Mouse (Mus musculus) central nervous system, embryonic 18 days (tissue): ENCODE data around the gene 1700001J03Rik. TPM values are rescaled to one million over a fixed set of nuclear protein-coding genes. Genes with fewer than 3 reads are reported as not detected.

Source experiments
- polyA plus RNA-seq: library from polyadenylated mRNA; depleted of rRNA; stranded (reverse); fragments of >200 nt; gene quantifications from 2 replicates; pipeline ENCODE4 v1.2.3, GENCODE M21; 2012; rRNA removed

The 1700001J03Rik gene
- 0.51 and 0.78 TPM in 2 replicates for polyA plus RNA-seq

GRCm38 (mm10) chr5:146185204-146185603 is at the start of gene 1700001J03Rik:
TSS of gene 1700001J03Rik (minus strand) at chr5:146185304.

DNA sequence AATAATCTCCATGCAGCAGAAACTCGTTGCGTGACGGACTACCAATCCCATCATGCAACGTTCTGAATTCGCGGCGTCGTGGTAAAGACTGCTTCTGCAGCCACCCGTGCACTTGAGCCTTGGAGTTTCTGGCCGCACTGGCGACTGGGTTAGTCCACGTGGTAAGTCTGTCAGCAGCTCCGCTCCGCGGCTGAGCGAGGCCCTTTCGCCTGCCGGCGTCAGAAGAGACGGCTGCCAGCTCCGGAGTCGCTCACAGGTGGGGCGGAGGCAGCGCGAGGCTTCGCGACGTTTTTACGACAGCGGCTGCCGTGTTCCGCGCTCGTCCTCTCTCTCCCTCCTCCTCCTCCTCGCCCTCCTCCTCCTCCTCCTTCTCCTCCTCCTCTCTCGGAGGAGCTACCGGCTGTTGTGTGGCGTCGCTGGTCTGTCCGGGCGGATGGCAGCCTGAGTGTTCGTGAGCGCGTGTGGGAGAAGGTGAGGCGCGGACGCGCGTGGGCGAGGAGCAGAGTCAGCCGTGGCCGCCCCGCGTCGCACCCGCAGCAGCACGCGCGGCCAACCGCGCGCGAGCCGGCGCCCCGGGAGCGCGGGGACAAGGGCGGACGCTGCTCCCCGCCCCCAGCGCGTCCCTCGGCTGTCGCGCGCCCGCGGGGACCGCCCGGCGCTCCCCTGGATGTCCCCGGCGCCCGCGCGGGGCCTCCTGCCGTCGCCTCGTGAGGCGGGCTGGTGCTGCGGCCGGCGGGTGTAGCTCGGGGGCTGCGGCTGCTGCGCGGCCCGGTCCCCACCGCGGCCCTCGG is 46.0 kb upstream of the 1700001J03Rik start, which contains the start of gene Cdk8:
Cdk8 (plus strand) TSS at position 367 of the 791 bp plus-strand sequence.

DNA sequence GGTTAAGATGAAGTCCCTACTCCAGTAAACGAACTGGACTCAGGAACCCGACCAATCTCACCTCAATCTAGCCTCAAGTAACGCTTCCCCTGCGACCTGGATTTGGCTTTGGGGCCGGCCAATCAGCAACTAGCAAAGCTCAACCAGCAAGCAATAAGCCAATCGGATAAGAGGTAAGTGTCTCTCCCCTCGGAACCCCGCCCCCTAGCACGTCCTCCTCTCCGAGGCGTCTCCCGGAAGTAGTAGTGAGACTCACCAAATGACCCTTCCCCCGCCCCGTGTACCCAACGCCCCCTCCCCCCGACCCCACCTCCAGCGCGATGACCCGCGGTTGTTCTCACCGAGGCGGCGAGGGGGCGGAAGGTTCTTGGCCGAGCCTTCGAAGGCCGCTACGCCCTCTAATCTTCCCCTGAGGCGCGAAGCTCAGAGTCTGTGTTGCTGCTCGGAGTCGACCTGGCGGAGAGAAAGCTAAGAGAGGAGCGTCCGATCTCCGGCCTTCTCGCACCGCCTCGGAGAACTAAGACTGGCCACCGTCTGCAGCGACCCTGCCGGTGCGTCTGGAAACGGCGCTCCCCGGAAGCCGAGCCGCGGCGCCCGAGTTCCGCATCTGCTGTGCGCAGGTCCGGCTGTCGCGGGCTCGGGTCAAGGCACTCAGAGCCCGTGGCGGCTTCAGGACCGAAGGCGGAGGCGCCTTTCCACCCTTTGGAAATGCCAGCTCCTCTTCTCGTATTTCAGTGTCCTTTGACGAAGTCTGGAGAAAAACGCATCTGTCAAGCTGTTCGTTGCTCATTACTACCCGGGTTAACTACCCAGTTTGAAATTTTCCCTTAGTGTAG is 36.0 kb upstream of the 1700001J03Rik start, which contains the start of gene Rnf6:
Rnf6 (minus strand) TSS at position 677 of the 836 bp plus-strand sequence.

GRCm38 (mm10) chr5:146170621-146171020 is 14.5 kb downstream of the 1700001J03Rik start, which contains the start of gene Gm6309:
TSS of gene Gm6309 (minus strand) at chr5:146170721.

GRCm38 (mm10) chr5:146160439-146160838 is 24.7 kb downstream of the 1700001J03Rik start, which contains the start of gene Gm5565:
TSS of gene Gm5565 (minus strand) at chr5:146160539.

Other genes with a start within 250 kb of the 1700001J03Rik start
- not detected in 2 replicates for gene Cyp3a25, start 175.7 kb downstream of the 1700001J03Rik start, polyA plus RNA-seq
- gene Cyp3a59, start 106.0 kb downstream of the 1700001J03Rik start, polyA plus RNA-seq: not detected in 2 replicates
- not detected in 2 replicates for gene Gm5565, start 24.8 kb downstream of the 1700001J03Rik start, polyA plus RNA-seq
- gene Gm6309, start 14.6 kb downstream of the 1700001J03Rik start, polyA plus RNA-seq: not detected in 2 replicates
- 21.4 and 22.5 TPM in 2 replicates for gene Rnf6, start 36.3 kb upstream of the 1700001J03Rik start, polyA plus RNA-seq
- 62.7 and 62.9 TPM in 2 replicates for gene Cdk8, start 45.9 kb upstream of the 1700001J03Rik start, polyA plus RNA-seq
- gene Wasf3, start 199.7 kb upstream of the 1700001J03Rik start, polyA plus RNA-seq: 26.3 and 27.3 TPM in 2 replicates